Mouse (Mus musculus): Measurements from ENCODE around the gene Lce3d. TPM values are rescaled to one million over a fixed set of nuclear protein-coding genes. Genes with fewer than 3 reads are reported as not detected.

Gene Lce3d
- polyA plus RNA-seq, 1 experiment from 2014 or later = not detected

DNA sequence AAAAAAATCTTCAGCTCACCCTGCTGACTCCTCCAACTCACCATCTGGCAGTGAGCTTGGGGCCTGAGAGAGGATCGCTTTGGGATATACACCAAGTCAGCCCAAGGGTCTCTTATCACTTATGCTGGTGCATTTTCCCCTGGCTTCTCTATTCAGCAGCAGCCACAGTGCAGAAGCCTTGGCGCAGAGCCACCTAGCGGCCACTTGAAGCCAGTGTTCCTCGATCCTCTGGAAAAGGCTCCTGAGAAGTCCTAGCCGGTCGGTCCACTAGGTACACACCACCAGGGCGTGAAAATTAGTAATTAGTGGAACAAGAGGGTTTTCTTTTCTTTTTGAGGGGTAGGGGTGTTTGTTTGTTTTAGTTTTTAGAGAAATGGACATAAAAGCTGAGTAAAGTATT, 41.5 kb downstream of the Lce3d start:
- H3K4me2 ChIP-seq (replicated peaks; ENCODE audit: low read depth, low read length) = no peak overlapping the region
- H3K9me3 ChIP-seq (ENCODE audit: control insufficient read depth, low read depth, low read length) = no peaks in the 10 kb centered on the region
- H3K4me3 ChIP-seq (ENCODE audit: low read depth, low read length) = no peak overlapping the region
- H3K4me1 ChIP-seq (ENCODE audit: control insufficient read depth, insufficient read depth, low read length) = no peaks in the 10 kb centered on the region
- ATAC-seq (ENCODE audit: insufficient number of reproducible peaks, insufficient read depth, low FRiP score, low read depth) = peak; percentile 69
- no peaks in the 10 kb centered on the region for H3K36me3 ChIP-seq (ENCODE audit: control insufficient read depth, insufficient read depth, low read length)
- 4% methylated on average over 7 of the region's 7 CpGs for WGBS
- H3K9ac ChIP-seq (replicated peaks; ENCODE audit: low read depth, low read length) = no peak overlapping the region
- no peaks in the 10 kb centered on the region for H3K27me3 ChIP-seq (ENCODE audit: control insufficient read depth, insufficient read depth, low read length)
- no peak overlapping the region for H3K27ac ChIP-seq (ENCODE audit: low read length)

DNA sequence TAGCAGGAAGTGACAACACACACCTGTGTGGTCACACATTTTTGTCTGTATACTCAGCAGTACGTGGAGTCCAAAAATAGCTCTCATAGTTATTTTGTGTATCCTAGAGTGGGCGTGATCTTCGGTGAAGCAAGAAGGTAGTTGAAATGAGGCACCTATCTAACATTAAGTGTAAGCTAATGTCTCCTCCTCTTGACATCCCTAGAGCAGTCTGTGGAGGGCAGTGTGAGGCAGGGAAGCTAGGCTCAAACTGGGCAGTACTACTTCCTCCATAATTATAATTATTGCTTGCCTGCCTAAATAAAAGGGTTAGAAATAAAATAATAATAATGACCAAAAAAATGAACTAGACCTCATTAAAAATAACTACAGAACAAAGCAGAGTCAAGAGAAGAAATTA, 43.4 kb downstream of the Lce3d start:
- Histone ChIP-seq H3K27me3 (ENCODE audit: control insufficient read depth, insufficient read depth, low read length) (no peaks in the 10 kb centered on the region), H3K4me1 (ENCODE audit: control insufficient read depth, insufficient read depth, low read length) (no peaks in the 10 kb centered on the region), H3K9me3 (ENCODE audit: control insufficient read depth, low read depth, low read length) (no peaks in the 10 kb centered on the region), H3K4me3 (ENCODE audit: low read depth, low read length) (no peak overlapping the region), H3K9ac (replicated peaks; ENCODE audit: low read depth, low read length) (no peak overlapping the region), H3K4me2 (replicated peaks; ENCODE audit: low read depth, low read length) (no peak overlapping the region), H3K36me3 (ENCODE audit: control insufficient read depth, insufficient read depth, low read length) (no peaks in the 10 kb centered on the region), H3K27ac (ENCODE audit: low read length) (no peak overlapping the region)
- ATAC-seq (ENCODE audit: insufficient number of reproducible peaks, insufficient read depth, low FRiP score, low read depth) = no peak
- WGBS = 76% methylated on average over 3 of the region's 3 CpGs

DNA sequence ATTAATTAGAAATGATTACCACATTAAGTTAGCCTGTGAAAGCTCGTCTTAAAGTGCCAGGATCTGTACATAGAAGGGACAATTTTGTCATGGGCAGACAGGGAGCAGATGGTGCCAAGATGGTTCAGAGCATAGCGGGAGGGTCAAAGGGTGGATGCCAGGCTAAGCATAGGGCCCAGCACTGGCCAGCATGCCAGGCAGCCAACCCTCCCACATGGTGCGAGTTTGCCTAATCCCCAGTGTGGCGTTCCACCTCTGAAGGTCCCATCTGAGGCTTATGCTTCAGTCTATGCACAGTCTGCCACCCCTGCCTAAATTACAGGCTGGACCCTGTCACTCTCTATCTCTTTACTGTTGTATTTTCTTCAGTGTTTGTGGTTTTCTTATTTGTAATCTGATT, 45.7 kb downstream of the Lce3d start:
- Histone ChIP-seq H3K27me3 (ENCODE audit: control insufficient read depth, insufficient read depth, low read length) (no peaks in the 10 kb centered on the region), H3K4me2 (replicated peaks; ENCODE audit: low read depth, low read length) (no peak overlapping the region), H3K9ac (replicated peaks; ENCODE audit: low read depth, low read length) (no peak overlapping the region), H3K4me1 (ENCODE audit: control insufficient read depth, insufficient read depth, low read length) (no peaks in the 10 kb centered on the region), H3K27ac (ENCODE audit: low read length) (no peak overlapping the region), H3K4me3 (ENCODE audit: low read depth, low read length) (no peak overlapping the region), H3K9me3 (ENCODE audit: control insufficient read depth, low read depth, low read length) (no peaks in the 10 kb centered on the region), H3K36me3 (ENCODE audit: control insufficient read depth, insufficient read depth, low read length) (no peaks in the 10 kb centered on the region)
- WGBS = 73% methylated on average over 4 of the region's 4 CpGs
- ATAC-seq (ENCODE audit: insufficient number of reproducible peaks, insufficient read depth, low FRiP score, low read depth) = no peak

Other genes with a start within 250 kb of the Lce3d start
- not detected in 2 replicates for gene Lce1e, start 248.3 kb upstream of the Lce3d start, polyA plus RNA-seq (2014; fragmentation: Nextera tagmentation; extraction: Ambion mirVana)
- not detected in 2 replicates for gene Lce1f, start 237.0 kb upstream of the Lce3d start, polyA plus RNA-seq (2014; fragmentation: Nextera tagmentation; extraction: Ambion mirVana)
- not detected in 2 replicates for gene Gm38119, start 218.3 kb upstream of the Lce3d start, polyA plus RNA-seq (2014; fragmentation: Nextera tagmentation; extraction: Ambion mirVana)
- gene Lce1g, start 205.1 kb upstream of the Lce3d start, polyA plus RNA-seq (2014; fragmentation: Nextera tagmentation; extraction: Ambion mirVana) = not detected in 2 replicates
- not detected in 2 replicates for gene Lce1h, start 192.3 kb upstream of the Lce3d start, polyA plus RNA-seq (2014; fragmentation: Nextera tagmentation; extraction: Ambion mirVana)
- gene Lce1i, start 178.5 kb upstream of the Lce3d start, polyA plus RNA-seq (2014; fragmentation: Nextera tagmentation; extraction: Ambion mirVana) = not detected in 2 replicates
- not detected in 2 replicates for gene Lce1j, start 166.9 kb upstream of the Lce3d start, polyA plus RNA-seq (2014; fragmentation: Nextera tagmentation; extraction: Ambion mirVana)
- gene Lce1k, start 149.5 kb upstream of the Lce3d start, polyA plus RNA-seq (2014; fragmentation: Nextera tagmentation; extraction: Ambion mirVana) = not detected in 2 replicates
- 0.15 TPM in 1 of 2 replicates, not detected in the other for gene Kprp, start 130.1 kb upstream of the Lce3d start, polyA plus RNA-seq (2014; fragmentation: Nextera tagmentation; extraction: Ambion mirVana)
- gene Lce1l, start 106.1 kb upstream of the Lce3d start, polyA plus RNA-seq (2014; fragmentation: Nextera tagmentation; extraction: Ambion mirVana) = not detected in 2 replicates
- not detected in 2 replicates for gene 2310050C09Rik, start 87.2 kb upstream of the Lce3d start, polyA plus RNA-seq (2014; fragmentation: Nextera tagmentation; extraction: Ambion mirVana)
- gene Lce3a, start 31.2 kb upstream of the Lce3d start, polyA plus RNA-seq (2014; fragmentation: Nextera tagmentation; extraction: Ambion mirVana) = not detected in 2 replicates
- not detected in 2 replicates for gene Lce3b, start 24.4 kb upstream of the Lce3d start, polyA plus RNA-seq (2014; fragmentation: Nextera tagmentation; extraction: Ambion mirVana)
- not detected in 2 replicates for gene Lce3c, start 12.9 kb upstream of the Lce3d start, polyA plus RNA-seq (2014; fragmentation: Nextera tagmentation; extraction: Ambion mirVana)
- gene Lce3e, start 9.7 kb downstream of the Lce3d start, polyA plus RNA-seq (2014; fragmentation: Nextera tagmentation; extraction: Ambion mirVana) = not detected in 2 replicates
- gene Lce3f, start 34.8 kb downstream of the Lce3d start, polyA plus RNA-seq (2014; fragmentation: Nextera tagmentation; extraction: Ambion mirVana) = not detected in 2 replicates
- gene Crct1, start 58.3 kb downstream of the Lce3d start, polyA plus RNA-seq (2014; fragmentation: Nextera tagmentation; extraction: Ambion mirVana) = 0.38 and 0.85 TPM in 2 replicates
- not detected in 2 replicates for gene Lce1m, start 61.7 kb downstream of the Lce3d start, polyA plus RNA-seq (2014; fragmentation: Nextera tagmentation; extraction: Ambion mirVana)
- not detected in 2 replicates for gene Gm4858, start 111.4 kb downstream of the Lce3d start, polyA plus RNA-seq (2014; fragmentation: Nextera tagmentation; extraction: Ambion mirVana)
- not detected in 2 replicates for gene Crnn, start 187.4 kb downstream of the Lce3d start, polyA plus RNA-seq (2014; fragmentation: Nextera tagmentation; extraction: Ambion mirVana)
- 0.03 TPM in 1 of 2 replicates, not detected in the other for gene Flg2, start 239.9 kb downstream of the Lce3d start, polyA plus RNA-seq (2014; fragmentation: Nextera tagmentation; extraction: Ambion mirVana)